Mouse (Mus musculus): Measurements from ENCODE around the gene Cd69. TPM values are rescaled to one million over a fixed set of nuclear protein-coding genes. Genes with fewer than 3 reads are reported as not detected.
A peak's percentile ranks its signal among the peaks of the same experiment; 100 is the strongest.

Cd69 gene
- polyA plus RNA-seq, 1 experiment = 1.3 TPM

DNA sequence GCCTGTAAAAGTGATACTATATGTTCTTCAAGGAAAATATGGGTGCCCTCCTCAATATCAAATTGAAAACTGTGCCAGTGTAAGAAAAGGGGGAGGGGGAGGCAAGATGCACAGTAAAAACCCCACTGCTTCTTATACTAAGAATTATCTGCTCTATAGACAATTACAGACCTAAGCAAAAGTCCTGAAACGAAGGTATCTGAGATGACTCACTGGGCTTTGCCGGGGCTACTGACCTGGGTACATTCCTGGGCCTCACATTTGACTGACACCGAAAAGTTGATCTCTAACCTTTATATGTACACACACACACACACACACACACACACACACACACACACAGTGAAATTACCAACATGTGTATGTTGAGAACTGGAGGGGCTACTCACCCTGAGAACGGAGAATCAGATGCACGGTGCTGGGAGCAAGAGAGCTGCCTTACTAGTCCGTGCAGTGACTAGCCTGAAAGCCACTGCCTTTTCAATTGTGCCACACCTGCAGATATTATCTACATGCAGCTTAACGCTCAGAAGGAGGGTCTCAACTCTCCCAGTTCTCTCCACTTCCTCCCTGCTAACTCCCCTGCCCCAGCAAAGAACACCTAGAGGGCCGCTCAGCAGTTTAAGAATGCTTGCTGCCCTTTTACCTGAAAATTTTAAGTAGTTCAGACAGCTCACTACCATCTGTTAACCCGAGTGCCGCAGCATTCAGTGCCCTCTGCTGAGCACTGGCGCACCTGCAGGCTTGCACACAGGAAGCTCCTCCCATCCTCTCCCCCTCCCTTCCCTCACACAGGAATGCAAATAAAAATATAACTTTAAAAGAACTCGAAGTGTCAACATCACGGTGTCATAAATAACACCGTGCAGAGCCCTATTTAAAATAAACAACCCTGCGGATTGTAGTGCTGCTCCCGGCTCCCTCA is 37.6 kb downstream of the Cd69 start:
- peak overlapping the region; percentile 93 for H3K4me3 ChIP-seq (replicated peaks)
- peaks cover 53% of the 10 kb centered on the region for H3K4me1 ChIP-seq
- H3K27me3 ChIP-seq (replicated peaks) = peaks cover 2% of the 10 kb centered on the region
- H3K36me3 ChIP-seq (replicated peaks; ENCODE audit: low read length) = no peaks in the 10 kb centered on the region
- H3K9me3 ChIP-seq = no peaks in the 10 kb centered on the region
- TF ChIP-seq GATA1 (IDR thresholded peaks at IDR 0.05; ENCODE audit: borderline replicate concordance, low read length) (no peak), FLI1 (IDR thresholded peaks at IDR 0.05; ENCODE audit: low read length) (no peak)

GRCm38 (mm10) chr6:129236652-129237342 is 38.4 kb downstream of the Cd69 start:
- Histone ChIP-seq H3K27me3 (replicated peaks) (peaks cover 2% of the 10 kb centered on the region), H3K9me3 (no peaks in the 10 kb centered on the region), H3K4me3 (replicated peaks) (peak overlapping the region; percentile 93), H3K4me1 (peaks cover 61% of the 10 kb centered on the region), H3K36me3 (replicated peaks; ENCODE audit: low read length) (peaks cover 4% of the 10 kb centered on the region)
- no peak for TF ChIP-seq GATA1 (IDR thresholded peaks at IDR 0.05; ENCODE audit: borderline replicate concordance, low read length)
- no peak for TF ChIP-seq FLI1 (IDR thresholded peaks at IDR 0.05; ENCODE audit: low read length)

DNA sequence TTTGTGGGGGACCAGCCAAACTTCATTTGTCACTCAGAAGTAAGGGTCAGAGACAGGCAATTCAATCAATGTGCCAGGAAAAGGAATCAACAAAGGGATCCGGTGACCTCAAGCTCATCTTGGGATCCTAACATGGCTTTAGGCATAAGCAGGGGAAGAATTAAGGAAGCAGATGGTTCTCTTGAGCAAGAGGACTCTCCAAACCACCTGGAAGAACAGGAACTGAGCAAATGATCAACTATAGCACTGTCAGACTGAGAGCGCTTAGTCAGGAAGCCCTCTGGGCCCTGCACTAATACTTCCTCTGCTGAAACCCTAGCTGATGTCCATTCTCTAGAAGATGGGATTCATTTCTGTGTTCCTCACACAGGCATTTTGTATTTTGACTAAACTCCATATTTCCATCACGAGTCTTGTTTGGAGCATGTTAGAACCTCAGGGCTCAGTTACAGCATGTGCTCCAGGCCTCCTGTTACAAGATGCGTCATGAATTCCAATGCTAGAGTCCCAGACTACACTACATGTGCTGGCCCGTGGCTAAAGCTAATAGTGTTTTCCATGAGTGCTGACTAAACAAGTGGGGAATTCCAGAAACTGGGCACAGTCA is 39.3 kb downstream of the Cd69 start:
- H3K4me3 ChIP-seq (replicated peaks) = peak overlapping the region; percentile 76
- H3K9me3 ChIP-seq = no peaks in the 10 kb centered on the region
- peaks cover 65% of the 10 kb centered on the region for H3K4me1 ChIP-seq
- TF ChIP-seq FLI1 (IDR thresholded peaks at IDR 0.05; ENCODE audit: low read length) (no peak), GATA1 (IDR thresholded peaks at IDR 0.05; ENCODE audit: borderline replicate concordance, low read length) (no peak)
- H3K27me3 ChIP-seq (replicated peaks) = no peaks in the 10 kb centered on the region
- H3K36me3 ChIP-seq (replicated peaks; ENCODE audit: low read length) = peaks cover 4% of the 10 kb centered on the region

- Histone ChIP-seq H3K4me3 (replicated peaks) (peak overlapping the region; percentile 83), H3K36me3 (replicated peaks; ENCODE audit: low read length) (peaks cover 4% of the 10 kb centered on the region), H3K4me1 (peaks cover 78% of the 10 kb centered on the region), H3K9me3 (no peaks in the 10 kb centered on the region), H3K27me3 (replicated peaks) (no peaks in the 10 kb centered on the region)
- TF ChIP-seq GATA1 (IDR thresholded peaks at IDR 0.05; ENCODE audit: borderline replicate concordance, low read length) (no peak; the same call in 2 of the 3 replicates), FLI1 (IDR thresholded peaks at IDR 0.05; ENCODE audit: low read length) (no peak)
Measured at GRCm38 (mm10) chr6:129234456-129235360, 40.5 kb downstream of the Cd69 start.

DNA sequence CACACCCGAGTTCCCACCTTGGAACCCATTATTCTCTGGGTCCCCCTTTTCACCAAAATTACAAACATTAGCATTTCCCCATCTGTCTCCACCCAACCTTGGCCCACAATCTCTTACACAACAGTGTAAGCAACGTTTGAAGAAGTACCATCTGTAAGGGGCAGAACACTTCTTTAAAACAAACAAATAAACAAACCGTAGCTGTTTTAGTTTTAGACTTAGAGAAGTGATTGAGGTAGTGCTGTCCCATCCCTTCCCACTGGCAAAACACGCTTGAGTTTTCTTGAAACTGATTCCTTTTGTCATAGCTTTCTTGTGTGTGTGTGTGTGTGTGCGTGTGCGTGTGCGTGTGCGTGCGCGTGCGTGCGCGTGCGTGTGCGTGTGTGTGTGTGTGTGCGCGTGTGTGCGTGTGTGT is 41.3 kb downstream of the Cd69 start:
- H3K4me1 ChIP-seq = peaks cover 85% of the 10 kb centered on the region
- H3K9me3 ChIP-seq = no peaks in the 10 kb centered on the region
- H3K36me3 ChIP-seq (replicated peaks; ENCODE audit: low read length) = peaks cover 5% of the 10 kb centered on the region
- no peaks in the 10 kb centered on the region for H3K27me3 ChIP-seq (replicated peaks)
- H3K4me3 ChIP-seq (replicated peaks) = peak overlapping the region; percentile 77
- no peak for TF ChIP-seq GATA1 (IDR thresholded peaks at IDR 0.05; ENCODE audit: borderline replicate concordance, low read length)
- no peak for TF ChIP-seq FLI1 (IDR thresholded peaks at IDR 0.05; ENCODE audit: low read length)

DNA sequence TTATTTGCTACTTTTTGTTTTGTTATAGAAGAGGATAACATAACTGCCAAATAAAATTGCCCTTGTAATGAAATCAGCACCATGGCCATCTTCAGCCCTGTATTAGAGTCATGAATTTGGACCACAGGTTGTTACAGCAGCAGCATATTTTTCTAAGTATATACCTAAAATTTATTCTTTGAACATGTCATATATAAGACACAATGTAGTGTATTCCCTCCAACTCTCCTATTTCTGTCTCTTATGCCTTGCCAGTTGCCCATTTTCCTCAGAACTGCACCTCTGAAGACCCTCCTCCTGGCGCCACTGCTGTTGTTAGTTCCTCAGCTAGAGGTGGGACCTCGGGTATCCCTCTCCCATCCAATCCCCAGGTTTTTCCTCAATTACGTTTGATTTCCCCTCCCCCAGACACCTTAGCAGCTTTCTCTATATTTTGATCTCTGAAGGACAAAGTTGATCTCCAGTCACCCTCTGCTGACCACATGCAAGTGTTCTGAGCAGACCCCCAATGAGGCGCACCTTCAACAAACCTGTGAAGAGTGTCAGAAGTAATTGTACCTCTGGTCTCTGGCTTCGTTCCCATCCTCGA is 41.8 kb downstream of the Cd69 start:
- TF ChIP-seq FLI1 (IDR thresholded peaks at IDR 0.05; ENCODE audit: low read length) (no peak), GATA1 (IDR thresholded peaks at IDR 0.05; ENCODE audit: borderline replicate concordance, low read length) (no peak)
- peaks cover 90% of the 10 kb centered on the region for H3K4me1 ChIP-seq
- H3K4me3 ChIP-seq (replicated peaks) = peak overlapping the region; percentile 77
- H3K36me3 ChIP-seq (replicated peaks; ENCODE audit: low read length) = peaks cover 6% of the 10 kb centered on the region
- no peaks in the 10 kb centered on the region for H3K9me3 ChIP-seq
- no peaks in the 10 kb centered on the region for H3K27me3 ChIP-seq (replicated peaks)

- peaks cover 89% of the 10 kb centered on the region for H3K4me1 ChIP-seq
- no peak for TF ChIP-seq FLI1 (IDR thresholded peaks at IDR 0.05; ENCODE audit: low read length)
- TF ChIP-seq GATA1 (IDR thresholded peaks at IDR 0.05; ENCODE audit: borderline replicate concordance, low read length) = no peak
- no peaks in the 10 kb centered on the region for H3K9me3 ChIP-seq
- peaks cover 7% of the 10 kb centered on the region for H3K36me3 ChIP-seq (replicated peaks; ENCODE audit: low read length)
- no peaks in the 10 kb centered on the region for H3K27me3 ChIP-seq (replicated peaks)
- peak overlapping the region; percentile 85 for H3K4me3 ChIP-seq (replicated peaks)
Measured at GRCm38 (mm10) chr6:129232842-129233205, 42.4 kb downstream of the Cd69 start.

DNA sequence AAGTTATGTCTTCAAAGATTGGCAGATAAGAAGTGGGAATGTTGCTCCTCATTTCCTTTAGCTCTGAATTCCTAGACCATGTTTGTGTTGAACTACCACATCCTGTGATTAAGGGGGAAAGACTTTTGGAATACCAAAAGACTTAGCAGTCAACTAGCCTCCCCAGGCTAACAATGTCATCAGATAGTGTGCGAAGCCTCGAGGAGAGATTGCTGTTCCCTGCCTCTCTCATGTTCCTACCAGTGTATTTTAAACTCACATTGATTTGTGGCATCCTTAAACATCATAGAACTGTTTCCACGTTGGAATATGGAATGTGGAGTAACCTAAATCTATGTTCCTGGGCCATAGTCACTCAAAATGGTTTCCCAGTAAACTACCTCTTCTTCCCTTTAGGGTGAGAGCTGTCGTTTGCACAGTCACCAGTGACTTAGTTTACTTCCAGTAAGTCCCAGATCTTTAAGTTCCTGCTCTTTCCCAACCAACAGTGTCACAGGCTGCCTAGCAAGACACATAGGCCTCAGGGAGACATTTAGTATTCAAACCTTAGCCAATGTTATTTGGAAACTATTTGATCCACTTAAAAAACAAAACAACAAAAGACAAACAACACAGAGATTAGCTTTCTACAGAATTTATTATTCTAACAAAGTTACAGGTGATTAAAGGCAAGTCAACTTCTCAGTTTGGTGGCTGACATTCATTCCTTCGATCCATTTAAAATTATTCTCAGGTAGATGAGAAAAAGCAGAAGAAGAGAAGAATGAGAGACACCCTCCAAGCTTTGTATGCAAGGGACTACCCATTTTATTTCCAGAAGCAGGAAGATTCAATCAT is 43.0 kb downstream of the Cd69 start:
- Histone ChIP-seq H3K4me3 (replicated peaks) (peak overlapping the region; percentile 85), H3K27me3 (replicated peaks) (no peaks in the 10 kb centered on the region), H3K9me3 (no peaks in the 10 kb centered on the region), H3K4me1 (peaks cover 87% of the 10 kb centered on the region), H3K36me3 (replicated peaks; ENCODE audit: low read length) (peaks cover 13% of the 10 kb centered on the region)
- TF ChIP-seq GATA1 (IDR thresholded peaks at IDR 0.05; ENCODE audit: borderline replicate concordance, low read length) = no peak
- no peak for TF ChIP-seq FLI1 (IDR thresholded peaks at IDR 0.05; ENCODE audit: low read length)
